Mouse (Mus musculus) left cerebral cortex, adult 8-10 months (tissue): ENCODE measurements at regions not wholly inside any gene's neighbourhood (a gene's known extent, or its start where the extent isn't known, plus 50 kb on each side); places are given as distances from the start of the nearest gene placed in this dataset.
"Not testable (repeated sequence)": the region's sequence is repeated elsewhere in the genome, so short reads cannot be mapped to it uniquely, and the experiment has no call there.

ENCODE experiments used
- DNase-seq, 2 experiments: peaks; one replicate each; pipeline ENCODE4 v3.0.0; 2022; ENCODE audit warnings: low spot score in 2 of 2

GRCm38 (mm10) chr12:29367741-29368106, 160.5 kb upstream of the Myt1l start:
- DNase-seq = not testable (repeated sequence)

DNA sequence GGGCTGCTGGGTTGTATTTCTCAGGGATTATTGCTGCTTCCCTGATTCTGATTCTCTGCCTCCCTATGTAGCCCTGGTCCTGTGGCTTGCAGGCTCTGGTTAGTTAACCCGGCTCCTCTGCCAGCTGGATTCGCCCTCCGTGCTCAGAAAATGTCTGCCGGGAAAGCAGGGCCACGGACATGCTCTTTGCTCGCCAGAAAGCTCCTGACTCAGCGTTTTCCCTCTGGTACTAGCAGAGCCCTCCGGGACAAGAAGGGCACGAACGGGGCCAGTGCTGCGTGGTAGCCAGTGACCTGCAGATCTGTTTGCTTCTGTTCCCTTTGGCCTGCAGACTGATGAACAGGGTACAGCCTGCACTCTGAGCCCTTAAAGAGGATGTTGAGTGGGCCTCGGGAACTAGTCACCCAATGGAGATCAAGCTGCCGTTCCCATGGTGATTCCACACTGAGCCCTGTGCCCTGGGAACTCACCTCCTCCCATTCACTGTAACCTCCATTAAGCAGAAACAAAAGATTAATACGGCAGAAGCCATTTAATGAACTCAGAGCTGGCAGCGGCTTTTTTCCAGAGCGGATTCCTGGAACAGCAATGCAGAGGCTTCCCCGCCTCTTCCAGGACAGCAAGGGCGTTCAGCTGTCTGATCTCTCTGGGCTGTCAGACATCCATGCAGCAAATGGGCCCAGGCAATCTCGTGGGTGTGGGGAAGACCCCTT, 159.9 kb upstream of the Myt1l start:
- peak; percentile 63 to 69 for DNase-seq

DNA sequence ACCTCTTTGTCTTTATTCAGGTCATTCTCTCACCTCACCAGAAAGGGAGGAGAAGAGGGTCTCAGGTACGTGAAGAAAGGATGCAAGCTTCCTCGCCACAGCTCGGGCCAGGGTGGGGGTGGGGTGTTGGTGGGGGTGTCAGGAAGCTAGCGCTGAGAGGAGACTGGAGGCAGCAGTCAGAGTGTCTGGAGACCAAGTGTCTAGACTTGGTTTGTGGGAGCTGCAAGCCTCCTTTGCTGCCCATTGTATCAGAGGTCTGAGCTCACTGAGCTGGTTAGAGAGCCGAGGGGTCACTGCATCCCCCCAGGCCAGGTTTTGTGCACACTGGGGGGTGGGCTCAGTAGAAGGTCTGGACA, 159.4 kb upstream of the Myt1l start:
- DNase-seq = no peak

- DNase-seq = peak in 1 of 2 experiments; percentile 43
Measured at GRCm38 (mm10) chr12:29391756-29392155, 136.4 kb upstream of the Myt1l start.

DNA sequence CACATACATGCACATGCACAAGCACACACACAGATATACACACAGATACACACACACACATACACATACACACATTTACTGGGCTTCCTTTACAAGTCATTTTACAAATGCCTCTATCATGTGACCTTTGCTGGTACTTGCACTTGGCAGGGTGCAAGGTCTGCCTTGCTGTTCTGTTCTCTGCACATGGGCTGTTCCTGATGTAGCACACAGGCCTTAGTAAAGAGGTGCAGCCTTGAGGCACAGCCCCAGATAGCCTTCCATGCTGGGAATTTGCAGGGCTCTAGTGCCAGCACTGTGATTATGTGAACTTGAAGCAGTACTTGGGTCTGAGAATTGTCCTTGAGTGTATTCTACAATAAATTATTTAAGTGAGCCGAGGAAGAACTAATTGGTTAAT, 133.9 kb upstream of the Myt1l start:
- DNase-seq = no peak

GRCm38 (mm10) chr12:29394881-29395280, 133.3 kb upstream of the Myt1l start:
- no peak for DNase-seq

DNA sequence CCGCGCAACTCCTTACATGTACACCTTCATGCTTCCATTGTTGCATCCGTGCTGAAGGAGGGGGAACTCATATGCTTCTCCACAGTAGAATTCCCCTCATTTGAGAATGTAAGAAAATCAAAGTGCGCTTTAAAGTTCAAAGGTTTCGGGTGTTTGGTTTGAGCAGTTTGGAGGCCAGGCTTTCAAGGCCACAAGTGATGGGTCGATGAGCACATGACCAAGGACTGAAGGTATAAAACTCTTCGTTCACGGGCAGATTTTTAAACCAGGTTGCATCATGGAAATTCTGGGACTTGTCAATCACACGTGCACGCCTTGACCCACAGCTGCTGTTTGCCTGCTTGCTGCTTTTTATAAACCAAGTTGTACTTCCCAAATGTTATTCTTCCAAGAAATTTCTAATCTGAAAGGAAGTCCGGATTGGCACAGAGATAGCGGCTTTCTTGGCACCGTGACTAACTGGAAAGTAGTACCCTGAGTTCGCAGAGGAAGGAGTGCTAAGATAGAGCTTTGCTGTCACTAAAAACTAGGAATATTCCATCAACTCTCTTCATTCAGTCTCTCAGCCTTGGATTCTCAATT, 132.7 kb upstream of the Myt1l start:
- DNase-seq = no peak

DNA sequence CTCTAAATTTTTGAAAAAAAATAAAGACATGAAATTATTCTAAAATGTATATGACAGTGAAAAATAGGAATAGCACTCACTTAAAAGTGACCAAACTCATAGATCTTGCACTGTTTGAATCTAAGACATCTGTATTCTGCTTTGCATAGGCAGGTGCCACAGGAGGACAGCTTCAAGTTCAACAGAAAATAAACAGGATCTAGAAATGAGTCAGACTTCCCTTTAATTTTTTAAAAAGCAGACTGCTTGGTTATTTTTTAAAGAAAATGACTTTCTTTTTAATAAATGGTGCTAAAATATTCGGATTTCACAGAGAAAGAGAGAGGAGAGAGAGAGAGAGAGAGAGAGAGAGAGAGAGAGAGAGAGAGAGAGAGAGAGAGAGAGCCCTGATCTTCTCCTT, 123.8 kb upstream of the Myt1l start:
- no peak for DNase-seq

DNA sequence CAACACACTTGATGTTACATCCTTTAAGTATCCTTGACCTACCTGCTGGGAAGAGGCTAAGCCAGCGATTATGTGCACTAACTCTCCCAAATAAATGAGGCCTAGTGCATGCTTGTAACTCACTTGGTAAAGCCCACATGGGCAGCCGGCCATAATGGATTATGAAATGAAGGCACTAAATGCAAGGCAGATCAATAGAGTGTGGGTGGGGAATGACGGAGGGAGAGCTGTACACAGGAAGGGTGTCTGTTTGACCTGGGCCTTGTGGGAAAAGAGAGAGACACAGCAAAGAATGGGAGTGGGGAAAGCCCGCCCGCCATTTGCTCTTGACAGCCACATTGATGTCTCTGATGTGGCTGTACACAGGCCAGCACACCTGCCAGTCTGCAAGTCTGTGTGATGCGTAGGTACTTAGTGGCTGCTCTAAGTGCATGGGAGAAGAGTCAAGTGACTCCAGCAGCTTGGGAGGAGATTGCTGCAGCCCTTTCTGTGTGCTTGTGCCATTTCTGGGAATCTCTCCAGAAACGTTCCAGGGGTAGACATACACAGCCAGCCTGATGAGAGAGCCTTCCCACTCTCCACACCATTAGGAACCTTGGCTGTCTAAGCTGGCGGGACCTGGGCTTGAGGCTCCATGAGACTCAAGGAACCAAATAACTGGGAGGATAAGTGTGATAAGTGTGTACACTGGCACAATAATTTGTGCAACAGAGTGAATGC, 118.7 kb upstream of the Myt1l start:
- no peak for DNase-seq

DNA sequence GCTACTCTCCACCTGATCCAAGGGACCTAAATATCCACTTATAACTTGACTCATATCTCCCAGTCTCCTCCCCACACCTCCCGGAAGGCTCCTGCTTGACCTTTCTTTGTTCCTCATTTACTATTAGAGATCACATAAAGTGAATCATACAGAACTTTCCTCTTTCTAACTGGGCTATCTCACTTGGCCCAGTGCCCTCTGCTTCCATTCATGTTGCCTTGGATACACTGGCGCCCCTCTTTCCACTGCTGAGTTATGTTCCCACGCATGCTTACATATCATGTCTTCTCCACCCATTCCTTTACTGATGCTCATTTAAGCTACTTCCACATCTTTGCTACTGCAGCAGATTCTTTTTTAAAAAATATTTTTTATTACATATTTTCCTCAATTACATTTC, 94.2 kb upstream of the Myt1l start:
- no peak for DNase-seq

DNA sequence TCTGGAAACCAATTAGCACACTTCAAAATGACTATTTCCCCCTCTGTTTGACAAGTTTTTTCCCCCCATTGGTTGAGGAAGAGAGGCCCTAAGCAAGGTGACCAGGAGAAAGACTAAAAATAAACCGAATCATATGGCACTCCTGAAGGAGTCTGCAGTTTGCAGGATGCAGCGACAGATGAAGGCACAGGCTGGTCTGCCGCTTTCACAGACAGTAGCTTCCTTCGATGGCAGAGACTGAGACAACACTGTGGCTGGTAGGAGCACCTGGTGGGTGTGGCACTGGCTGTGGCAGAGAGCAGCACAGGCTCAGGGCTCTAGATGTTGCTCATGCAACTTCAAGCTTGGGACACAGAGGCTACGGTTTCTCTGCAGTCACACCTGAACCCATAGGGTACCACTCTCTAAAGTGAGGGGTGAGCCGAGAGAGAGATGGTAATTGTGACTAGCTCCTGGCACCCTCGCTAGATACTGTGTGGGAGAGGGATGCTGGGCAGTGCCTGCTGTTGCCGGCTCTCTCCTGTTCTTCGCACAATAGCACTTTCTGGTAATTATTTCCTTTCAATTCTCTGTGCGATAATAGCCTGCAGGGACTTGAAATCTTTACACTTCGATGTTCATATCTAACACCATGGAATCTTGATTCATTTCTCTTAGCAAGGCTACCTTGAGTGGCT, 88.7 kb upstream of the Myt1l start:
- DNase-seq = peak; percentile 4 to 53

GRCm38 (mm10) chr12:29465201-29465600, 63.0 kb upstream of the Myt1l start:
- not testable (repeated sequence) for DNase-seq
